Mouse (Mus musculus): ENCODE measurements around the gene Nudt3. TPM values are rescaled to one million over a fixed set of nuclear protein-coding genes. Genes with fewer than 3 reads are reported as not detected.

Nudt3 gene
- polyA plus RNA-seq, 1 experiment from 2014 or later: 196 TPM

GRCm38 (mm10) chr17:27557181-27557926 lies 65.9 kb downstream of the Nudt3 start:
- CTCF ChIA-PET: no interaction called here
- in situ Hi-C loops (cut with MboI; ENCODE audit: low pct_unique_long_range_greater_than_20kb): no loop called here
- no peak for ATAC-seq
- no peaks in the 10 kb centered on the region for H3K27me3 ChIP-seq
- no peak for DNase-seq (ENCODE audit: low read depth, low spot score)
- TF ChIP-seq CTCF (IDR thresholded peaks at IDR 0.05): no peak
- POLR2A ChIA-PET: no interaction called here

- DNase-seq (ENCODE audit: low read depth, low spot score) (no peak), ATAC-seq (peak; percentile 60)
- no peaks in the 10 kb centered on the region for H3K27me3 ChIP-seq
- in situ Hi-C loops (cut with MboI; ENCODE audit: low pct_unique_long_range_greater_than_20kb): no loop called here
- CTCF ChIA-PET: interaction anchor here (0.8 kb wide), 1 partner anchor 9 kb away, joined by 3 read pairs; no protein-coding TSS in a partner anchor
- TF ChIP-seq CTCF (IDR thresholded peaks at IDR 0.05): no peak
- POLR2A ChIA-PET: interaction anchor here (1.3 kb wide), 1 partner anchor 9 kb away, joined by 3 read pairs; no protein-coding TSS in a partner anchor
These were observed 66.8 kb downstream of the Nudt3 start, which contains the start of gene Hmga1 for GRCm38 (mm10) chr17:27556315-27557011. TSS of gene Hmga1 (plus strand) at chr17:27556497.

GRCm38 (mm10) chr17:27555512-27556172 lies 67.7 kb downstream of the Nudt3 start:
- TF ChIP-seq CTCF (IDR thresholded peaks at IDR 0.05): no peak
- DNase-seq (ENCODE audit: low read depth, low spot score) (no peak), ATAC-seq (no peak)
- H3K27me3 ChIP-seq: no peaks in the 10 kb centered on the region
- in situ Hi-C loops (cut with MboI; ENCODE audit: low pct_unique_long_range_greater_than_20kb): no loop called here
- POLR2A ChIA-PET: interaction anchor here (1.3 kb wide), 1 partner anchor 8 kb away, joined by 3 read pairs; no protein-coding TSS in a partner anchor
- CTCF ChIA-PET: interaction anchor here (0.8 kb wide), 1 partner anchor 8 kb away, joined by 3 read pairs; no protein-coding TSS in a partner anchor

- no peak for TF ChIP-seq CTCF (IDR thresholded peaks at IDR 0.05)
- ChIA-PET CTCF (no interaction called here), POLR2A (interaction anchor here (1.3 kb wide), 1 partner anchor 8 kb away, joined by 3 read pairs; no protein-coding TSS in a partner anchor)
- no peaks in the 10 kb centered on the region for H3K27me3 ChIP-seq
- no peak for DNase-seq (ENCODE audit: low read depth, low spot score)
- no peak for ATAC-seq
- in situ Hi-C loops (cut with MboI; ENCODE audit: low pct_unique_long_range_greater_than_20kb): no loop called here
These were observed 68.2 kb downstream of the Nudt3 start for GRCm38 (mm10) chr17:27555075-27555511.

GRCm38 (mm10) chr17:27554062-27554960 lies 69.0 kb downstream of the Nudt3 start:
- in situ Hi-C loops (cut with MboI; ENCODE audit: low pct_unique_long_range_greater_than_20kb): no loop called here
- ChIA-PET CTCF (no interaction called here), POLR2A (no interaction called here)
- no peak for TF ChIP-seq CTCF (IDR thresholded peaks at IDR 0.05)
- H3K27me3 ChIP-seq: no peaks in the 10 kb centered on the region
- DNase-seq (ENCODE audit: low read depth, low spot score): no peak
- no peak for ATAC-seq

GRCm38 (mm10) chr17:27552215-27553201 lies 70.8 kb downstream of the Nudt3 start:
- DNase-seq (ENCODE audit: low read depth, low spot score): no peak
- no peak for ATAC-seq
- ChIA-PET POLR2A (interaction anchor here (0.6 to 0.7 kb wide), 2 partner anchors 492 to 1570 kb away, joined by 3 to 4 read pairs; no protein-coding TSS in a partner anchor), CTCF (no interaction called here)
- TF ChIP-seq CTCF (IDR thresholded peaks at IDR 0.05): no peak
- in situ Hi-C loops (cut with MboI; ENCODE audit: low pct_unique_long_range_greater_than_20kb): no loop called here
- H3K27me3 ChIP-seq: no peaks in the 10 kb centered on the region

GRCm38 (mm10) chr17:27551393-27551940 lies 71.8 kb downstream of the Nudt3 start:
- ATAC-seq (no peak), DNase-seq (ENCODE audit: low read depth, low spot score) (no peak)
- in situ Hi-C loops (cut with MboI; ENCODE audit: low pct_unique_long_range_greater_than_20kb): no loop called here
- POLR2A ChIA-PET: interaction anchor here (0.7 kb wide), 1 partner anchor 1569 kb away, joined by 3 read pairs; no protein-coding TSS in a partner anchor
- no peak for TF ChIP-seq CTCF (IDR thresholded peaks at IDR 0.05)
- H3K27me3 ChIP-seq: no peaks in the 10 kb centered on the region
- CTCF ChIA-PET: no interaction called here

- in situ Hi-C loops (cut with MboI; ENCODE audit: low pct_unique_long_range_greater_than_20kb): no loop called here
- no peak for TF ChIP-seq CTCF (IDR thresholded peaks at IDR 0.05)
- DNase-seq (ENCODE audit: low read depth, low spot score) (no peak), ATAC-seq (no peak)
- no peaks in the 10 kb centered on the region for H3K27me3 ChIP-seq
- POLR2A ChIA-PET: no interaction called here
- CTCF ChIA-PET: interaction anchor here (1.7 kb wide), 1 partner anchor 14 kb away, joined by 4 read pairs; no protein-coding TSS in a partner anchor
These were observed 74.1 kb downstream of the Nudt3 start for GRCm38 (mm10) chr17:27549234-27549633.
